Mouse (Mus musculus): ENCODE results near the gene Mgat2.

The Mgat2 gene

GRCm38 (mm10) chr12:69214393-69214792 is 30.4 kb downstream of the Mgat2 start:
- DNase-seq = no peak

GRCm38 (mm10) chr12:69215000-69215785 is 31.2 kb downstream of the Mgat2 start:
- no peak for DNase-seq

GRCm38 (mm10) chr12:69216587-69216986 is 32.6 kb downstream of the Mgat2 start:
- DNase-seq = no peak

- no peak for DNase-seq
Measured at GRCm38 (mm10) chr12:69220613-69221277, 36.8 kb downstream of the Mgat2 start.

GRCm38 (mm10) chr12:69227776-69228466 is 44.0 kb downstream of the Mgat2 start, which contains the start of gene Pole2:
Pole2 (minus strand) TSS chr12:69228195.
- peak; percentile 81 for DNase-seq

- DNase-seq = no peak
Measured at GRCm38 (mm10) chr12:69229251-69229650, 45.3 kb downstream of the Mgat2 start.

GRCm38 (mm10) chr12:69235782-69236181 is 51.8 kb downstream of the Mgat2 start:
- DNase-seq = no peak

All from cerebellum, adult 8-10 months (tissue).